Mouse (Mus musculus) urinary bladder, postnatal 14 days (tissue): Measurements from ENCODE around the gene Olfr855.

Experiments
- DNase-seq: peaks from one replicate; pipeline ENCODE4 v3.0.0; 2021; ENCODE audit warnings: low spot score

Gene Olfr855

DNA sequence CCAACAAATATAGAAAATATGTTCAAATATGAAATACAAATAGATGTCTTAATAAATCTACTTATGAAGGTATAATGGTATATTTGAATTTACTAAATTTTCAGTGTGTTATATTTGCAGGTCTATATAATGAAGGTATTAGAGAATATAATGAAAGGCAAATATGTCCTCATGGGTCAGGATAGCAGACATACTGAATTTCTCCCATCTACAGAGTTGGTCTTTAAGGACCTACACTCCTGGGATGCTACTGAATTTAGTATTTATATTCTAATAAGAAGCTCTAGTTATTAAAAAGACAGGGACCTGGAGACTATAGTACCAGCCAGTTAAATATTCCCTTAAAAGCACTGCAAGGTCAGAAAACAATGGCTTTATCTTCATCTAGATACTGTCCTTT, at the start of gene Olfr855:
Olfr855 (plus strand) TSS at position 301 of the 400 bp plus-strand sequence.
- no peak for DNase-seq

DNA sequence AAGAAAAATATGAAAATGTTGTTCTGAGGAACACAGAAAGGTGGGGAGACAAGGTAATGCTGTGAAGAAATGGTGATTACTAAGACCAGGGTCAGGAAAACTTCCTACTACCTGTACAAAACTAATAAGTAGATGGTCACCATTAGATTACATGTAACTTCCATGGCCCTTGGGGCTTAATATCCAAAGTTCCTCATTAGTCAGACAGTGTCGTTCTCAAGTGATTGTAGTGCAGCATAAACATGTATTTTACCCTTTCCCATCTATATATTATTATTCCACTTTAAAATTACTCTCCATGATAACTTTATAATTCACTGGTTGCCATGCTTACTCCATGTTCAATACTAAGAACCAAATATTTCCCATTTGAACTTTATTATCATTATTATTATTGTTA, 41.4 kb upstream of the Olfr855 start, which contains the start of gene Olfr853:
Olfr853 (minus strand) TSS at position 101 of the 400 bp plus-strand sequence.
- no peak for DNase-seq

DNA sequence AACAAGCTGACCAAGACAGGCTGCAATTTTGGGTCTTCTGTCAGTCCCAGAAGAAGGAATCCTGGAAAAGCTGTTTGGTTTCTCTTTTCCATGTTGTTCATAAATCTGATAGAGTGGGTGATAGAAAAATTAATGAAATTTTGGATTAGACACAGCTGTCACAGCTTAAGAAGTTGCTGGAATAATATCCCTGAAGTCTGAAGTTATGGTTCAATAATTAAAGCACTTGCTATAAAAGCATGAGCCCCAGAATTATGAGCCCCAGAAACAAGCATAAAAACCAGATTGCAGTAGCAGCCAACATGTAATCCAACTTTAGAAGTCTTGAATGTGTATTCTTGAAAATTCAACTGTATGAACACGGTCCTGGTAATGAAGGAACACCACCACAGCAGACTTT, 15.1 kb upstream of the Olfr855 start, which contains the start of gene Olfr854:
Olfr854 (minus strand) TSS at position 101 of the 400 bp plus-strand sequence.
- DNase-seq, result no peak

DNA sequence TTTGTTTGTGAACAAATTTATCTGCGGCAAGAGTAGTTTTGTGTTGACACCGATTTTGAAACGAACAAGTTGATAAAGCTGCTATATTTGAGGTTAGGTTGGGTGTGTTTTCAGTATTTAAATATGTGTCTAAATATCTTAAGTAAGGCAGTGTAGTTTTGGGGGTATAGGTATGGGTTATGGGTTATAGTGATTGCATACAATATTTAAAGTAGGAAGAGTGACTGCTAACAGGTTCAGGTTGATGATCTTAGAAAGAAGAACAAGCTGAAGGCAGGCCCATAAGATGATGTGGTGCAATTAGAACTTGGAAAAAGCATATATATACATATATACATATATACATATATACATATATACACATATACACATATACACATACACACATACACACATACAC, 38.9 kb downstream of the Olfr855 start:
- DNase-seq, result no peak

DNA sequence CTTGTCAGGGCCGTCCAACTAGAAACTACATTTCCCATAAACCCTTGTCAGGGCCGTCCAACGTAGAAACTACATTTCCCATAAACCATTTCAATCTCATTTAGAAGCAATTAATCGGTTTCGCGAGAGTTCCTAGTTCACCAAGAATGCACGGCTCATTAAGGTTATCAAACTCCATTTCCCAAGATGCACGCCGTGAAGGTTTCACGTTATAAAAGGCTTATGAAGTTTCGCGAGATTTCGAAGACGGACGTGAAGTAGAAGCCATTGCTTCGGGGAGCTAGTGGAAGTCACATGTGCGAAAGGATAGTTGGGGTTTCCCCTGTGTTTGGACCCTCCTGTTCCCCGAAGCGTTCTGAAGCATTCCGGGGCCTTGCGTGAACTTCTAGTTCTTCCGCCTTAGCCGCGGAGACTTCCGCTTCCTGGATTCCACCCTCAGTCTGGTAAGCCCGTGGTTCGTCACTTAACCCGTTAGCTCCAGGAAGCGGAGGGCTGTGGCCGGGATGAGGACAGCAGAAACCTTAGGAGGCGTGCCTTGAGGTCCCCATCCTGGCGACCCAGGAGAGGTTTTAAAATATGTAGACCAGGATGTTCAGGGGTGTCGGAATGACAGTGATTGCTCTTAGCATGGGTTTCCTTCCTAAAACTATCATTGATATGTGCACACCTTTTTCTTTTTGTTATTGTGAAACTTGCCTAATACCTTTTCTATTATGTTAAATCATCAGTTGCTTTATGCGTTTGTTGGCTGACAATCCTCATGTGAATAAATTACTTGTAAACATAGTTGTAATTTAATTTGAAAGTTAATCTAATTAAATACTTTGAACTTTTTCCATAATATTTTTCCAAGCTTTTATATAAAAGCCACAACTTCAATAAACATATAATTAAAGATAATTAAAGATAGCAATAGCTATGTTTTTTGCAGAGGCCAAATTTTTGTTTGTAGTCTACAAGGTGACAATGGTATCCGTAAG, 39.7 kb downstream of the Olfr855 start, which contains the start of gene Zfp317:
Zfp317 (plus strand) TSS at position 260 of the 980 bp plus-strand sequence.
- DNase-seq, result peak; percentile 86

DNA sequence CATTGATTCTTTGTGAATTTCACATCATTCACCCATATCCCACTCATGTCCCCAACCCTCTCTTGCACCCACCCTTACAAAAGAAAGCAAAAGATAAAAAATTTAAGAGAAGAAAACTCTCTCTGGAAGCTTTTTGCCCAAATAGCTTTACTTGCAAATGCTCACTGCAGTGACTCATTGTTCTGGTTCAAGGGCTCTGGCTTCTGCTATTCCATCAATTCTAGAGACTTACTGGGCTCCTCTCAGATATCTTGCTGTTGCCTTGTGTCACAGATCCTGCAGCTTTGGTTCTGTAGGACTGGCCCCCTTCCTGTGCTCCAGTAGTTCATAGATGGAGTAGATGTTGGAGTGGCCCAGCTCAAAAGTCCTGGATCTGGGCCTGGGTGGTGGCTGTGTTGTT, 47.2 kb downstream of the Olfr855 start:
- DNase-seq, result no peak
